Mouse (Mus musculus) bone marrow, adult 2 months (tissue): ENCODE measurements around the gene Dnmbp.

Experiments
- CTCF ChIP-seq: fragments of 200-500 bp; IDR thresholded peaks from 2 replicates; pipeline ENCODE4 v1.5.1; 2011; ENCODE audit warnings: low read length, control low read depth; ENCODE audit not compliant: control insufficient read depth, insufficient read depth
- POLR2A ChIP-seq: fragments of 200-500 bp; IDR thresholded peaks from 2 replicates; pipeline ENCODE4 v1.6.1; 2011; ENCODE audit warnings: low read depth, mild to moderate bottlenecking, control low read depth, low read length, borderline replicate concordance; ENCODE audit not compliant: control insufficient read depth

GRCm38 (mm10) chr19:43803866-43804265, 136.1 kb downstream of the Dnmbp start:
- TF ChIP-seq POLR2A (no peak), CTCF (no peak)
